Mouse (Mus musculus) gastrocnemius, postnatal 4 days (tissue): ENCODE measurements around the gene Gcc1. TPM values are rescaled to one million over a fixed set of nuclear protein-coding genes. Genes with fewer than 3 reads are reported as not detected.

Source experiments
- total RNA-seq, 2 experiments: library from RNA; stranded (reverse); gene quantifications; 2 replicates each; pipeline ENCODE4 v1.2.3; 2021

Gcc1 gene
- total RNA-seq, 2 experiments from 2014 or later = 9.2 to 10.4 TPM

Other genes starting within 250 kb of the Gcc1 start
- gene Zfp800, start 30.4 kb downstream of the Gcc1 start, total RNA-seq = 10 to 100 TPM; 11.1 to 14.9 TPM
- 100 to 1,000 TPM; 150 to 165 TPM for gene Arf5, start 4.8 kb downstream of the Gcc1 start, total RNA-seq
- gene Fscn3, start 601 bp downstream of the Gcc1 start, total RNA-seq = under 1 TPM in 1 of 2 experiments, not detected in 1; 0.13 TPM
- not detected for gene Pax4, start 21.0 kb upstream of the Gcc1 start, total RNA-seq
- gene Snd1, start 46.7 kb upstream of the Gcc1 start, total RNA-seq = 10 to 100 TPM; 80.2 to 83.3 TPM